Mouse (Mus musculus): ENCODE results near the gene Tedc2. TPM values are rescaled to one million over a fixed set of nuclear protein-coding genes. Genes with fewer than 3 reads are reported as not detected.

Tedc2 gene
- polyA plus RNA-seq (2012; rRNA removed; ENCODE audit: low replicate concordance), result 4.1 and 5.2 TPM in 2 replicates

DNA sequence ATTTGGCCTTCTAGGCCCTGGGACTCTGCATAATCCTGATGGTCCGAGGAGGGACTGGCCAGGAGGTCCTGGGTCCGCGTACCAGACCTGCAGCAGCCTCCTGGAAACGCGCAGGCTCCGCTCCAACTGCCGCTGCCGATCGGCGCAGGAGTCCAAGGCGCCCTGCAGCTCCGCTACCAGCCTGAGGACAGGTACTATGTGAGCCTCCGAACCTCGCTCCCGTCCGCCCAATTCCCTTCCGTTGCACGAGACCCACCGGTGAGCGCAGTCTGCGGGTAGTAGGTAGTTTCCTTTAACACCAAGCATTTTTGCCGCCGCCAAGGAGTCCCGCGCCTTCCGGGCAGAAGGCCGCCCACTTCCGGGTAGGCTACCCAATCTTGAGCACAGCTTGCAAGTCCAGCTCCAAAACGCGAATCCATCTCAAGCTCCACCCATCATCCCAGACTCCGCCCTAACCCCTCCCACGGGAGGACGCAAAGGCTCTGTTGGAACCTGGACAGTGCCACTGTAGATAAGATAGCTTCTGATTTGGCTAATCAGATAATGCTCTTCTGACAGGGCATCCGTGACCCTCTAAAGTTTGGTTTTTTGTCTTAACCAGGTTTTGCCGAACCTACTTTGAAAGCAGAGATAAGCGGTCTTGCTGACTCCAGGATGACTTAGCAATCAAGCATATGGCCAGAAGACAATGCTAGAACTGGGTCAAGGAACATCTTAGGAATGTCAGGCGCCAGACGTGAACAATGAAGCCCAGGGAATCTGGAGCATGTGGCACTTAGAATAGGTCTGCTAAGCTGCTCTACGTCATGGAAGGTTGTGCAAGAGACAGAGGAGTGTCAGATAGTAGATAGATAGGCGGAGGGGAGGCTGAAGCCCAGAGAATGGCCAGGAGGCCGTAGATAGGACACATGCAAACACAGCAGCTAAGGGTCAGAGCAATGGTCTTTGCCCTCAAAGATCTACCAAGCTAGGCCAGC, at the start of gene Tedc2:
TSS of gene Tedc2 (minus strand) at position 417 of the 977 bp plus-strand sequence.

DNA sequence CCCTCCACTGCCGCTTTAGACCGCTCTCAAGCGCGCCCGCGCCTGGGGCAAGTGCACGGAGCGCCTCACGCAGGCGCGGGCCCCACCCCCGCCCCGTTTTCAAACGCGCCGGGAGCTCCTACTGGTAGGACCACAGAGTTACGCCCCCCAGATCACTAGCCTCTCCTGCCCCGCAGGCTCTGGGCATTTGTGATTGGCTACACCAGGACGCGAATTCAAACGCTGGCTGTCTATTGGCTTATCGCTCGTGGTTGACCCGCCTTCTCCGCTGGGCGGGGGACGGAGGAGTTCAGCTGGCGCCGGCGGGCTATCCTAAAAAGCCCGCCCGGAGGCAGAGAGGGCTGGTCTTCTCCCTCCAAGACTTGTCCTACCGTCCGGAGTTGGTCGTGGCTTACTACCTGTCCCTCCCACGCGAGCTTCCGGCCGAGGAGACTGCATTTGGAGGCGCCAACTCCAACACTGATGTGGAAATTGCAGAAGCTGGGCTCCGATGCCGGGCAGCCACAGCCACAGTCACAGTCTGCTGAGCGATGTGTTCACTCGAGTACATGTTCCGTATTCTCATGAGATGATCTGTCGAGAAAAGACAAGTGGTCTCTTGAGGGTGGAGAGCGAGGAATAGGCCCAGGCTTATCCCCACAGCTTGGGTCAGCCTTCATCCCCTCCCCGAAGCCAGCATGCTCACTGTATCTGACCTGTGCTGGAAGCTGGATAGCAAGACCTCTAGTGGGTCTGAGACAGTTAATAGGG, 30.8 kb upstream of the Tedc2 start, which contains the start of gene Ccnf:
TSS of gene Ccnf (minus strand) at position 165 of the 750 bp plus-strand sequence.

DNA sequence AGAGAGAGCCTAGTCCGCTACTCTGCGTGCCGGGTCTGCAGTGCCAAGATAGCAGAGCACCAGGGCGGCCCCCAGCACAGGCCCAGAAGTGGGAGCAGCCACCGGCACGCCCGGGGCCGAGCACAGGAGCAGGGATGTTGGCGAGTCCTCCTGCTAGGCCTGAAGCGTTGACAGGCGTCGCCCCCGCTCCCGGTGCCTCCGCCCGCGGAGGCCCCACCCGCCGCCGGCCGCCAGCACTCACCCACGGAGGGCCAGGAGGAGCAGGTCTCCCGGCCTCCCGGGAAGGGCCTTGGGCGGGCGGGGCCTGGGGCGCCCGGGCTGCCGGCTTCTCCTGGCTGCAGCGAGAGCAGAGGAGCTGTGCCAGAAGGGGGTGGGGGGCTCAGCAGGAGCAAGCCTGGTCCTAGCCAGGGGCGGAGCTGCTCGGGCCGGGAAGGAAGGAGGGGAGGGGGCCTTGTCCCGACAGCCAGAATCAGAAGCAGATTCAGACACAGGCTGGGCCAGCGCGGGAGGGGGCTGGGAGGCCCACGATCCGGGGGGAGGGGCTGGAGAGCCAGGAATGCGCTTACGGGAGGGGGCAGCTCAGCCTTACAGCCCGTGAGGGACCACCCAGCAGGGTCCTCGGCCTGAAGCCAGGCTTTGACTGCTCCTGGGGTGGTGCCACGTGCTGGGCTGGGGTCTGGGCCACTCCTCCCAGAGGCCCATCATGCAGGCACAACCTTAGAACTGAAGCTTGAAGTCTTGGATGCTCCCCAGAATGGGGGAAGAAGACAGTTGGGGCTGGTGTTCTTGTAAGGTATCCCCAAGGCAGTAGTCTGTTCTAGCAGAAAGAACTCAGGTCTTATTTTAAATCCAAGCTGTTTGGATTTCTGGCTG, 11.4 kb downstream of the Tedc2 start, which contains the start of gene Ntn3:
TSS of gene Ntn3 (minus strand) at position 489 of the 873 bp plus-strand sequence.

DNA sequence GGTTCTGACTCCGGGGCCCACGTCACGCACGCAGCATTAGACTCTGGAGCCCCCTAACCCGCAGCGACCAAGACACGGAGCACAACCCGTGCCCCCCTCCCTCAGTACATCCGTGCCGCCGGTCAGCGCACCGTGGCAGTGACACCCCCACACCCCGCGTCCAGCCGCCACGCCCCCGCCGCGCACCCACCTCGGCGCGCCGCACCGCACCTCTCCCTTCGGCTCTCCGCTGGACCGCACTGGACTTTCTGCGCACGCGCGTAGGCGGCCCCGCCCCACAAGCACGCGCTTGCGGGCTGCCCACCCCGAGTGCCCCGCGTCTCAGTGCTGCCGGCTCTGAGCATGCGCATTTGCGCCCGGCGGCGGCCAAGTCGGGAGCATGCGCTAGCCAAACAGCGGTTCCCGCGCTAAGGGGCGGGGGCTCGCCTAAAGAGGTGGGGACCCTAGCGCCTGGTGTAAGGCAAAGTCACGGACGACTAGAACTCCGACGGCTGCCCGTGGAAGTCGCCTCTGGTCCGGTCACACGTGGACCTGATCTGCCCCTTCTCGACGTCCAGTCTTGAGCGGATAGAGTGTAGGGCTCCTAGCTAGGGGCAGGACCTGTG, 15.3 kb downstream of the Tedc2 start, which contains the start of gene Tbc1d24:
TSS of gene Tbc1d24 (minus strand) at position 279 of the 605 bp plus-strand sequence.

DNA sequence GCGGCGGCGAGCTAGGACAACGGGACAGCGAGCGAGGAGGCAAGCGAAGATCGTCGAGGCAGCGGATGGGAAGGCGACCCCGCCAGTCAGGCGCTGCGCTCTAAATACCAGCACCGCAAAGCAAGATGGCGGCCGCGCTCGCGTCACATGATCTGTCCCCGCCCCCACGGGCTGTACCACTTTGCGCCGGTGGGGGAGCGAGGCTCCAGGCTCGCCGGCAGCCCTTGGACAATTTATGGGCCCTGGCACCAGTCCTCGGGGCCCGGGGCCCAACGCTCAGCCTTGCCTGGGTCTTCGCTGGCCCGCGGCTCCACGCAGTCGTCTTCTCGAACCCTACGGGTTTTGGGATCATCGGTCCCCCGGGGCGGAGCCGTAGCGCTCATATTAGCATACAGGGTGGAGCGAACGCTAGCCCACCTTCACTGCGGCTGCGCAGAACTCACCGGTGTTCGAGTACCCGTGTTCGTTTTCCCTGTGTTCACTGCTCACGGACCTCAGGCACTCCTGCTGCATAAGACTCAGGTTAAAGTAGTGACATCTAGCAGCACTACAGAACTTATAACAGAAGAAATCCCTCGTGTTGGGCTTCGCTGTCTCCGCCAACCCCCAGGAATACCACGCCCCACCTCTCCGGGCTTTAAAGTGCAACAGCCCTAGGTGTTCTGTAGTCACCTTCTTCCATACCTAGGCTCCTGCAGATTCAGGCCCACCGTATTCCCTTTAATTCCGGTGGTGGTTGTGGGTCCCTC, 51.2 kb downstream of the Tedc2 start, which contains the start of gene Atp6v0c:
TSS of gene Atp6v0c (minus strand) at position 386 of the 749 bp plus-strand sequence.

Other genes with a start within 250 kb of the Tedc2 start
- gene Prss30, start 240.3 kb downstream of the Tedc2 start, polyA plus RNA-seq (2012; rRNA removed; ENCODE audit: low replicate concordance), result 22.5 and 226 TPM in 2 replicates
- 0.25 and 0.68 TPM in 2 replicates for gene Prss22, start 222.8 kb downstream of the Tedc2 start, polyA plus RNA-seq (2012; rRNA removed; ENCODE audit: low replicate concordance)
- 3.0 and 5.6 TPM in 2 replicates for gene Prss27, start 182.7 kb downstream of the Tedc2 start, polyA plus RNA-seq (2012; rRNA removed; ENCODE audit: low replicate concordance)
- gene Kctd5, start 147.4 kb downstream of the Tedc2 start, polyA plus RNA-seq (2012; rRNA removed; ENCODE audit: low replicate concordance), result 46.8 and 98.2 TPM in 2 replicates
- gene Pdpk1, start 69.9 kb downstream of the Tedc2 start, polyA plus RNA-seq (2012; rRNA removed; ENCODE audit: low replicate concordance), result 5.5 and 12.0 TPM in 2 replicates
- 109 and 237 TPM in 2 replicates for gene Amdhd2, start 57.1 kb downstream of the Tedc2 start, polyA plus RNA-seq (2012; rRNA removed; ENCODE audit: low replicate concordance)
- 833 and 1,086 TPM in 2 replicates for gene Atp6v0c, start 51.1 kb downstream of the Tedc2 start, polyA plus RNA-seq (2012; rRNA removed; ENCODE audit: low replicate concordance)
- gene Tbc1d24, start 15.3 kb downstream of the Tedc2 start, polyA plus RNA-seq (2012; rRNA removed; ENCODE audit: low replicate concordance), result 13.4 and 31.3 TPM in 2 replicates
- 1.5 and 1.6 TPM in 2 replicates for gene Ntn3, start 11.3 kb downstream of the Tedc2 start, polyA plus RNA-seq (2012; rRNA removed; ENCODE audit: low replicate concordance)
- 6.4 and 6.6 TPM in 2 replicates for gene Ccnf, start 30.6 kb upstream of the Tedc2 start, polyA plus RNA-seq (2012; rRNA removed; ENCODE audit: low replicate concordance)
- not detected in 2 replicates for gene Abca17, start 130.2 kb upstream of the Tedc2 start, polyA plus RNA-seq (2012; rRNA removed; ENCODE audit: low replicate concordance)
- gene Abca3, start 131.1 kb upstream of the Tedc2 start, polyA plus RNA-seq (2012; rRNA removed; ENCODE audit: low replicate concordance), result 18.3 and 19.2 TPM in 2 replicates
- 95.7 and 101 TPM in 2 replicates for gene Rnps1, start 193.7 kb upstream of the Tedc2 start, polyA plus RNA-seq (2012; rRNA removed; ENCODE audit: low replicate concordance)
- 72.7 and 116 TPM in 2 replicates for gene Eci1, start 205.8 kb upstream of the Tedc2 start, polyA plus RNA-seq (2012; rRNA removed; ENCODE audit: low replicate concordance)
- gene Dnase1l2, start 222.3 kb upstream of the Tedc2 start, polyA plus RNA-seq (2012; rRNA removed; ENCODE audit: low replicate concordance), result 2.5 and 3.1 TPM in 2 replicates
- 48.3 and 49.1 TPM in 2 replicates for gene E4f1, start 249.5 kb upstream of the Tedc2 start, polyA plus RNA-seq (2012; rRNA removed; ENCODE audit: low replicate concordance)
- 101 and 247 TPM in 2 replicates for gene Pgp, start 249.5 kb upstream of the Tedc2 start, polyA plus RNA-seq (2012; rRNA removed; ENCODE audit: low replicate concordance)

All from duodenum, adult 2 months (tissue).